Mouse (Mus musculus) heart, adult 9 months (tissue): ENCODE results near the gene Kcnj14.

Source experiments
- DNase-seq, 2 experiments: peaks; one replicate each; pipeline ENCODE4 v3.0.0; 2022; ENCODE audit warnings: low spot score in 2 of 2

Kcnj14 gene

GRCm38 (mm10) chr7:45797661-45798510 lies 26.7 kb downstream of the Kcnj14 start:
- DNase-seq: no peak

GRCm38 (mm10) chr7:45796950-45797349 lies 27.6 kb downstream of the Kcnj14 start:
- no peak for DNase-seq

GRCm38 (mm10) chr7:45794971-45795370 lies 29.6 kb downstream of the Kcnj14 start:
- DNase-seq: no peak

- DNase-seq: no peak
Measured at GRCm38 (mm10) chr7:45793969-45794585, 30.5 kb downstream of the Kcnj14 start.

- no peak for DNase-seq
Measured at GRCm38 (mm10) chr7:45793240-45793639, 31.3 kb downstream of the Kcnj14 start.

GRCm38 (mm10) chr7:45791756-45792490 lies 32.7 kb downstream of the Kcnj14 start:
- DNase-seq: no peak

GRCm38 (mm10) chr7:45790721-45791120 lies 33.9 kb downstream of the Kcnj14 start:
- no peak for DNase-seq

GRCm38 (mm10) chr7:45787642-45788041 lies 36.9 kb downstream of the Kcnj14 start:
- DNase-seq: no peak

- no peak for DNase-seq
Measured at GRCm38 (mm10) chr7:45786661-45787413, 37.7 kb downstream of the Kcnj14 start.

- no peak for DNase-seq
Measured at GRCm38 (mm10) chr7:45786136-45786578, 38.4 kb downstream of the Kcnj14 start.

- DNase-seq: no peak
Measured at GRCm38 (mm10) chr7:45785388-45786135, 39.0 kb downstream of the Kcnj14 start.

GRCm38 (mm10) chr7:45784524-45785372 lies 39.8 kb downstream of the Kcnj14 start, which contains the start of gene Sult2b1:
Gene Sult2b1 (minus strand): TSS chr7:45784669.
- DNase-seq: no peak

- no peak for DNase-seq
Measured at GRCm38 (mm10) chr7:45783511-45784091, 41.0 kb downstream of the Kcnj14 start, which contains the start of gene Lmtk3. Gene Lmtk3 (plus strand): TSS chr7:45783738.

GRCm38 (mm10) chr7:45782271-45782670 lies 42.3 kb downstream of the Kcnj14 start:
- DNase-seq: no peak

- DNase-seq: no peak
Measured at GRCm38 (mm10) chr7:45779081-45779641, 45.4 kb downstream of the Kcnj14 start.

- no peak for DNase-seq
Measured at GRCm38 (mm10) chr7:45775237-45775636, 49.3 kb downstream of the Kcnj14 start.

- no peak for DNase-seq
Measured at GRCm38 (mm10) chr7:45771101-45771500, 53.5 kb downstream of the Kcnj14 start.

GRCm38 (mm10) chr7:45770427-45771082 lies 54.0 kb downstream of the Kcnj14 start:
- no peak for DNase-seq

- DNase-seq: no peak
Measured at GRCm38 (mm10) chr7:45767500-45767899, 57.1 kb downstream of the Kcnj14 start.
